Mouse (Mus musculus) gastrocnemius, adult 8-10 months (tissue): ENCODE measurements around the gene Babam2. TPM values are rescaled to one million over a fixed set of nuclear protein-coding genes. Genes with fewer than 3 reads are reported as not detected.

Experiments
- DNase-seq, 2 experiments: peaks; one replicate each; pipeline ENCODE4 v3.0.0; 2022; ENCODE audit warnings: low spot score in 2 of 2
- total RNA-seq, 4 experiments: library from RNA; stranded (reverse); gene quantifications; 2 replicates each; pipeline ENCODE4 v1.2.4; 2022

Babam2 gene
- total RNA-seq, 4 experiments from 2014 or later: 32.9 to 34.2 (median 33.5) TPM

DNA sequence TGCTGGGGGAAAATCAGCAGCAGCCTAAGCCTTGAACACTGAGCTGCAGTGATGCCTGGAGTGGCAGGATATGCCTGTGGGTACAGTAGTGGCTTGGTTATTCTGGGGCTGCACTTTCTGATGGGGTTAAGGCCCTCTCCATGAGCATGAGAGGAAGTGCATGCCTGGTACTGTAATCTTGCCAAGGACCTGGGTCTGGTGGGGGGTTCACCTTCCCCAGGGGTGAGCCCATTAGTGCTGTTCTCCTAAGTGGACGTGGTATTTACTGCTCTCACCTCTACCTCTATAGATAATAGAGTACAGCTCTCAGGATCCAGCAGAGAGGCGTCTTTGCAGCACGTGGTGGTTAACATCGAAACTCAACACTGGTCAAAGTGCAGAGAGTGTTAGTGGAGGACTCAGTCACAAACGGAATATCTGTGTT is 16.4 kb downstream of the Babam2 start:
- DNase-seq: no peak

GRCm38 (mm10) chr5:31715486-31716150 is 18.1 kb downstream of the Babam2 start:
- DNase-seq: no peak

DNA sequence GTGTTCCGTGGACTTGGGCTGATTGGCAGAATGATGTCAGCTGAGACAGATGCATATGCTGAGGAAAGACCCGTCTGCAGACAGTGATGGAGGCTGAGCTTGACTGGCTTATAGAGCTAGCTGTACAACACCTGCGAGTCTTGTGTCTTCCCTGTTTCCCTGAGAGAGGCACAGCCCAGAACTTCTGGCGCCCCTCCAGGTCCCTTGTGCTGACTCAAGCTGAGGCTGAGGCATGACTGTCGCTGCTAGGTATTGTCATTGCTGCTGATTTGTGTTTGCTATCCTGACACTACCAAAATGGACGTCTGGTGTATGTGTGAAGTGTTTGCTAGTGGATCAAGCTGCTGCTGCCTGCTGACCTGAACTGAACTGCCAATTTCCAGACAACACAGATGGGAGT is 27.0 kb downstream of the Babam2 start:
- DNase-seq: no peak

GRCm38 (mm10) chr5:31725885-31726284 is 28.4 kb downstream of the Babam2 start:
- DNase-seq: no peak

- DNase-seq: no peak
These were observed 30.0 kb downstream of the Babam2 start for GRCm38 (mm10) chr5:31727456-31727855.

- DNase-seq: no peak
These were observed 35.3 kb downstream of the Babam2 start for GRCm38 (mm10) chr5:31732644-31733338.

- DNase-seq: no peak
These were observed 44.4 kb downstream of the Babam2 start for GRCm38 (mm10) chr5:31741931-31742330.

DNA sequence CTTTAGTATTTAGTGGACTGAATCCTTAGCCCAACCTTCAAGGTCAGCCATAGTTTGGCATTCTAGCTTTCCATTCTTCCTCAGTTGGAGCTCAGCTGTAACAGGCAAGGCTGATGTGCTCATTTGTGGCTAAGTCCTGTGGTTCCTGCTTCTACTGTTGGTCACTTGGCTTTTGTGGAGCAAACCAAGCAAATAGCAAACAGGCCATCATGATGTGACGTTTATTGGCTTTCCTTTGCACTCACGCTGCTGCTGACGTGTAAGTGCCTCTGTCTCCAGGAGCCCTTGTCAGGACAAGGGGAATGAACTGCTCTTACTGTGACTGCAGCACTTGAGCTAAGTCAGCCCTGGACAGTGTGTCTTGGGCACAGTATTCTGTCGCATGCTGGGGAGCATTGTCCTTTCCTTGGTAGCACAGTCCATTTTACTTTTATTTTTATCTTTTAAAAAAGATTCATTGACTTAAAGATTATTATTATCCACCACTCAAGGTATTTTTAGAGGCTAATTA is 45.1 kb downstream of the Babam2 start:
- DNase-seq: no peak

DNA sequence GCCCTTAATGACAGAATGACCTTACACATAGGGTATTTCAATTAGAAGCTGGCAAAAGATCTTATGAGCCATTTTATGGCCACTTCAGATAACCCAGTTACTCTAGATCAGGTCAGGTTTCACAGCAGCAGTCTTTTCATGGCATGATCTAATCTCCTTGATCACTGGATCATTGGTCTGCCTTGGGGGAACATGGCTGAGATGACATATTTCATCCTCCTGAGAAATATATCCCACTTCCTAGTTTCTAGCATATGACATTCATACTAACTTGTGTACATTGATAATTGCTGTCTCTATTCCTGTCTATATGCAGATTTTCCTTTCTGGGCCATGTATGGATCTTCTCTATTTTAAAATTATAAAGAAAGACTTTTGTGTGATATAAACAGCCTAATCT is 51.9 kb downstream of the Babam2 start:
- no peak for DNase-seq

- no peak for DNase-seq
These were observed 52.9 kb downstream of the Babam2 start for GRCm38 (mm10) chr5:31750231-31750925.

GRCm38 (mm10) chr5:31750955-31751354 is 53.5 kb downstream of the Babam2 start:
- DNase-seq: no peak

- no peak for DNase-seq
These were observed 57.1 kb downstream of the Babam2 start for GRCm38 (mm10) chr5:31754634-31755033.

GRCm38 (mm10) chr5:31755255-31755654 is 57.8 kb downstream of the Babam2 start:
- no peak for DNase-seq

GRCm38 (mm10) chr5:31758310-31759091 is 61.0 kb downstream of the Babam2 start:
- no peak for DNase-seq

GRCm38 (mm10) chr5:31761836-31762235 is 64.4 kb downstream of the Babam2 start:
- no peak for DNase-seq

GRCm38 (mm10) chr5:31762773-31763172 is 65.3 kb downstream of the Babam2 start:
- no peak for DNase-seq

GRCm38 (mm10) chr5:31765824-31766223 is 68.3 kb downstream of the Babam2 start:
- no peak for DNase-seq

DNA sequence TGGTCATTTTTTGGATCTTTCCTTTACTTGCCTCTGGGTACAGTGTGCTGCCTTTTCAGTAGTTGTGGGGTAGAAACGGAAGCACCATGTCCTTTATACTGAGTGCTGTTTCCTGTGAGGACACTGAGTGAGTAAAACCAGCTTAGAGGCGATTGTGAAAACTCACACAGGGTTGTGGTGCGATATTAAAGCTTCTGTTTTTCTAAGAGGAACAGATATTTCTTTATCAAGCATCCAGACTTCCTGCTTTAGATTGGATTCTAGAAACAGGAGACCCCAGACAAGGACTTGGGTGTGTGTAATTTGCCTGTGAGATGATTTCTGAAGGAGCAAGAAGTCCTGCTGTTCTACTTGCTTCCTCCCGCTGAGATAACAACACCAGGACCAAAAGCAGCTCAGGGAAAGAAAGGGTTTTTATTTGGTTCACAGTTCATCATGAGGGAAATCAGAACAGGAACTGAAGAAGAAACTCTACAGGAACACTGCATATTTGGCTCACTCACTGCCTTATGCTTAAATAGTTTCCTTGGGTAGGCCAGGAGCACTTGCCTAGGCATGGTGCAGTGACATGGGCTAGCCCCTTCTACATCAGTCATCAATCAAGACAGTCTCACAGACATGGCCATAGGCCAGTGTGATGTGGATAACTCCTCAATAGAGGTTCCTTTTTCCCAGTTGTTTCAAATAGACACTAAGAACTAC is 69.5 kb downstream of the Babam2 start:
- DNase-seq: no peak

DNA sequence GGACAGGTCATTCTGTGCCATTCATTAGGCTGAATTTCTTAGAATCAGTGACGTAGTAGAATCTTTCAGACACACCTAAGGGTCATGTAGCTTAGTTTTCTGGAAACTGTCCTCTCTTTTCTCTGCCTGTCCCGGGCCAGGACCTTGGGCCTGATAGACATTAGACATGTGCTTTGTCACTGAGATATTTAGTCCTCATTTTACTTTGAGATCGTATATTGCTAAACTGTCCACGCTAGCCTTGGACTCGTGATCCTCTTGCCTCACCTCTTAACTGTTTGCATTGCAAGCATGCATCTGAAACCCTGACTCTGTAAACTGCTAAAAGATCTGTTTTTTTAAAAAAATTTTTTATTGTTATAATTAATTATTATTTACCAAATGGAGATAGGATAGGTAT is 74.0 kb downstream of the Babam2 start:
- no peak for DNase-seq

DNA sequence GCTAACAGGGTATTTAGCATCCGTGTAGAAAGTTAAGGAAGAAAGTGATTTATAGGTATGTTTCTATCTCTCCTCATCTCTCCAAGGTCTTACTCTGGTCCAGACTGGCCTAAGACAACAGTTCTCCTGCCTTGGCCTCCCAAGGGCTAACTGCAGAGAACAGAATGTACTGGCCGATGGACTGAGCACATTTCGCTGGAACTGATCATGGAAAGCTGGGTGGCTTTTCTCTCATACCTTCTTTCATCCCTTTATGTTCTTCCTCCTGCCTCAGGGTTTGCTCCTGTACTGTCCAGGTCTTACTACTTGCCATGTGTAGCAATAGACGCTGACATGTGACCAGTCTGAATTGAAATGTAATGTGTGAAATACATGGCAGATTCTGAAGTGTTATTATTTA is 74.4 kb downstream of the Babam2 start:
- peak in 1 of 2 experiments; percentile 17 for DNase-seq

DNA sequence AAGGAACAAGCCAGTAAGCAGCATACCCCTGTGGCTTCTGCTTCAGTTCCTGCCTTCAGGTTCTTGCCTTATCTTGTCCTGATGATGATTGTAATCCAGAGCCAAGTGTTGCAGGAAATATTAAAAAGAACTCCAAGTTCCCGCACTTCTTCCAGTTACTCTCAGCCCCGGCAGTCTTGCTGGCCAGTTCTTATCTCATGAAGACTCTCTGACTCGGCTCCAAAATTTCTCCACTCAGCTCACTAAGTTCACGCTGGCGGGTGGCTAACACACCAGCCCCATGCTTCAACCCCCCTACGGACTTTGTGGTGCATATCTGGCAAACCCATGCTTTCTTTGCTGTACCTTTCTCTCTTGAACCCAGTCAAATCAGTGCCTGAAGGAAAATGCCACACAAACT is 77.5 kb downstream of the Babam2 start:
- no peak for DNase-seq
